Mouse (Mus musculus) ES-E14 (cell line): ENCODE measurements around the gene Macrod1.

ENCODE experiments used
- CHD2 ChIP-seq: IDR thresholded peaks from 2 replicates; pipeline ENCODE4 v1.6.1; 2014; ENCODE audit warnings: mild to moderate bottlenecking, low read depth, low read length, inconsistent platforms
- HCFC1 ChIP-seq: IDR thresholded peaks from 2 replicates; pipeline ENCODE4 v1.6.1; 2012; ENCODE audit warnings: low read length, inconsistent platforms, borderline replicate concordance; ENCODE audit not compliant: insufficient read depth
- MAFK ChIP-seq: IDR thresholded peaks from 2 replicates; pipeline ENCODE4 v1.6.1; 2014; ENCODE audit warnings: mild to moderate bottlenecking, low read depth, low read length, inconsistent platforms; ENCODE audit not compliant: insufficient read depth
- ZC3H11A ChIP-seq: IDR thresholded peaks from 2 replicates; pipeline ENCODE4 v1.6.1; 2012; ENCODE audit warnings: low read depth, mild to moderate bottlenecking, inconsistent platforms, low read length, borderline replicate concordance
- ZNF384 ChIP-seq: IDR thresholded peaks from 2 replicates; pipeline ENCODE4 v1.6.1; 2012; ENCODE audit warnings: low read depth, low read length, inconsistent platforms

- TF ChIP-seq CHD2 (no peak), HCFC1 (no peak), MAFK (no peak), ZNF384 (0 out of 2 replicates have a peak, but pooled peaks have one; percentile 23), ZC3H11A (peak; percentile 76)
Measured at GRCm38 (mm10) chr19:7068136-7068535, 11.5 kb downstream of the Macrod1 start.
